Mouse (Mus musculus) neutrophil, adult 5-6 weeks (primary cell): ENCODE measurements at regions not wholly inside any gene's neighbourhood (a gene's known extent, or its start where the extent isn't known, plus 50 kb on each side); places are given as distances from the start of the nearest gene placed in this dataset.

Source experiments
- ATAC-seq: fragments of 151-379, 151-347 bp; 2 replicates; pipeline ENCODE4 v1.8.0; 2017; ENCODE audit warnings: mild to moderate bottlenecking, moderate TSS enrichment; ENCODE audit not compliant: insufficient number of reproducible peaks, poor library complexity, low FRiP score, severe bottlenecking; ENCODE audit errors: extremely low read depth

- no peak for ATAC-seq
These were observed 64.8 kb upstream of the Ogfrl1 start for GRCm38 (mm10) chr1:23462411-23462810.

- no peak for ATAC-seq
These were observed 66.5 kb upstream of the Ogfrl1 start for GRCm38 (mm10) chr1:23464081-23464480.

- no peak for ATAC-seq
These were observed 68.8 kb upstream of the Ogfrl1 start for GRCm38 (mm10) chr1:23466340-23466739.

DNA sequence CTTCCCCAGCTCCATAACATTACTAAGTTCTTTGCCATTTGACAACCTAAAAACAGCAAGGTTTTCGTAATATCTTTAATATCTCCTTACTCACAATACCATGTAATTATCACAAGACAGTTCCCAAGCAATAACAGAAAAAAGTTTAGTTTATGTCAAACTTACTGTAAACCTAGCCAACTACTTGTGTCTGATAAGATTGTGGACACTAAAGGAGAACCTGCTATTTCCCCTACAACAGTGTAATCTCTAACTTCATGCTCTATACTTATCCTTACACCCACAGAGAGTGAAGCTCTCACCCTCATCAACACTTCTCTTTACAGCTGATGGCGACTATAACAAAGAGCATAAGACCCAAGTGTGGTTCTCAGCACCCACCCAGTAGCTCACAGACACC, 69.8 kb upstream of the Ogfrl1 start:
- ATAC-seq: no peak

DNA sequence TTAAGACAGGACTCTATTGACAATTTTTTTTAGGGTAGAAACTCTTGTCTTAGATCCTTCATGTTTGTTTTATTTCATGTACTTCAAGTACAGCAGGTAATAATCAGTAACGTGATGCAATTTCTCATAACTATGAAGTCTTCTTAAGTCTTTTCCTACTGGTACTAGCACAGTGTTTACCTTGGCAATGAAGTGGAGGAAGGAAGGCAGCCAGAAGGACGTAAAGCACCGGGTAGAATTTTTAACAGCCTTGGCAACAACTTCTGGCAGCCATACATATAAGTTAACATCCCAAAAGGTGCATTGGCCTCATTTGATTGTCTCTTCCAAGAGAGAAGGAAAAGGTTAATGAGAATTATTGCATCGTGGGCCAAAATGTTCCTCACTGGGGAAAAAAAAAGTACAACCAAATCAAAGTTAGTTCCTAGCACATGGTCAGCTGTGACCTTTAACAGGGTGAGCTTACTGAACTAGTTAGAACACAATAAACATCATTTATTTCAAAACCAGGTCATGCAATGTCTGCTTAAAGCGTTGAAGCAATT, 83.3 kb upstream of the Ogfrl1 start:
- no peak for ATAC-seq

DNA sequence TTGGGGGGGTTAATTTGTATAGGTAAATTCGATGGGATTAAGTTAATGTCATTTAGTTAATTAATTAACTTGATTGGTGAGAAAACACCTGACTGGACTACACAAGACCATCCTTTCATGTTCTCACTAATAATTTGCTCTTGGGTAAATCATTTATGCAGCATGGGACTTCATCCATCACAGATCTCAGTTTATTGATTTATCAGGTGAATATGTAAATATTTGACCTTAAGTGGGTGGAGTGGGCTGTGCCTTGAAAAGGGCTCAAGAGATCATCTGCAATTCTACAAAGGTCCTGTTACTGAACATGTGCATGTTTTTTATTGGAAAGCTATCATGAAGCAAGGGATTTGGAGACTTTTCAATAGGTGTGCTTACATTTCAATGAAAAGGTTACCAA, 87.0 kb upstream of the Ogfrl1 start:
- ATAC-seq: no peak

DNA sequence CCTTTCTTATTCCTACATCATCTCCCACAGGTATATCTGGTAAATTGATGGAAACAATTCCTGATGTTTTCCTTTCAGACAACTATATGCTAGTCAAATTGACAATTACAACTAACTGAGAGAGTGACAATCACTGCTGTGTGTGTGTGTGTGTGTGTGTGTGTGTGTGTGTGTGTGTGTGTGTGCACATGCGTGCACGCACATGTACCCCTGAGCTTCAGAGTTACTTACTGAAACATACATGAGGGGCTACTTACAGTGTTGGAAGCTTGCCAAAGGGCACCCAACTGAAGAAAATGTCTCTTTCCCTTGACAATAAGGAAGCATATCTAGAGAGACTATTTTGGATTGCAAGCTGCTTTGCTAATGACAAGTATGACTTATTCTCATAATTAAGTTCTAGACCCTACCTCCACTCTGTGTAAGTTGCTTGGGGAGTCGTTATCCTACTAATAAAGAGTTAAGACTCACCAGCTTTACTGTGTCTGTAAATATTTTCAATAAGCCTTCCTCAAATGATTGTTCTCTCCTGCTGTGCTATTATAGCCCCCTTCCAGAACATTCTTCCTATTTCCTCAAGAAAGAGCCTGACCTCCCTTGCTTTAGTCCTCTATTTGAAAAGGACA, 87.7 kb upstream of the Ogfrl1 start:
- ATAC-seq: no peak

DNA sequence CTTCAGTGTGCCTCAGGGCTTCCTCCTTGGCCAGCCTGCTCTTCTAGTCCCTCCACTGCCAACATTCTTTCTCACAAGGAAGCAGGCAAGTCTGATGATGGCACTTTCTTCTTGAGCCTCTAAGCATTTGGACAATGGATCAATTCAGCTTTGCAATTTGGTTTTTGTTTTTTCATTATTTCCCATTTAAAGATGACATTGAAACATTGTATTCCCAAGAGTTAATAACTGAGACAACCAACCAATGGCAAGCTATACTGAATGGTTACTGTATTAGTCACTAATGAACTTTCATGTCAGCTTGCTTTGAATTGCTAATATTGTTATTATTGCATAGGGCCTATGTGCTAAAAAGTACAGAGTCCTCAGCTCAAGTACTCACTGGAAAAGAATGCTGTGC, 89.5 kb upstream of the Ogfrl1 start:
- no peak for ATAC-seq

- ATAC-seq: no peak
These were observed 93.1 kb upstream of the Ogfrl1 start for GRCm38 (mm10) chr1:23490640-23491039.

DNA sequence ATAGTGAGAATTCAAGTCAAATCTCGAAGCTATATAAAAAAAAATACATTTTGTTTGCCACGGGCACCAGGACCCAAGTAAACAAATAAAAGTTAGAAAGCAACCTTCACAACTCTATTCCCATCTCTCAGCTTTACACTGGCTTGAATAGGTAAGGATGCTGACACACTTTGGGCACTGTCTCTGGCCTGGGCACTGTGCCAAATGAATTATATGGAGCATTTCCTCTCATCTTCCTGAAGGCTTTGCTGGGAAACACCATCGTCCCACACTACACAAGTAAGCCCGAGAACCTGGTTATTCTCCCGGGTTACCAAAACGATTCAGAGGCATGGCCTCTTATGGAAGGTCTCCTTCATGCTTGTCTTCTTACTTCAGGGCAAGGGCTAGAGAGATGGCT, 93.5 kb upstream of the Ogfrl1 start:
- no peak for ATAC-seq

- no peak for ATAC-seq
These were observed 95.4 kb upstream of the Ogfrl1 start for GRCm38 (mm10) chr1:23492981-23493380.

- ATAC-seq: 0 out of 2 replicates have a peak, but pooled peaks have one; percentile 36
These were observed 97.8 kb upstream of the Ogfrl1 start for GRCm38 (mm10) chr1:23495412-23495811.

DNA sequence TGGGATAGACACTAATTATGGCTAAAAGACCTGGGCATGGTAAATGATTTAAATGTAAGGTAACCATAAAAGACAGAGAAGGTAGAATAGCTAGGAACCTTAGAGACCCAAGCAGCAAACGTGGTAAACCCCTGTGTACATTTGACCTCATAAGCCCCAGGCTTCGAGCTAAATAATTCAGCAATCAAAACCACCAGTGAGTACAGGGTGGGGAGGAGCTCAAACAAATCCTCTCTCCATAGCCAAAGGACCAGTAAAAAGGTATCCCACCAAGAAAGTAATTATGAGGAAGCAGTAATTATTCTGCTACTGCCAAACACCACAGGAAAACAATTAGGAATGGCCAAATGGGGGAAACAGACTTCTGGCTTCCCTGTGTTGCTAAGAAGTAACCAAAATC, 122.5 kb upstream of the Ogfrl1 start:
- no peak for ATAC-seq

GRCm38 (mm10) chr1:23532659-23533058, 135.1 kb upstream of the Ogfrl1 start:
- no peak for ATAC-seq

DNA sequence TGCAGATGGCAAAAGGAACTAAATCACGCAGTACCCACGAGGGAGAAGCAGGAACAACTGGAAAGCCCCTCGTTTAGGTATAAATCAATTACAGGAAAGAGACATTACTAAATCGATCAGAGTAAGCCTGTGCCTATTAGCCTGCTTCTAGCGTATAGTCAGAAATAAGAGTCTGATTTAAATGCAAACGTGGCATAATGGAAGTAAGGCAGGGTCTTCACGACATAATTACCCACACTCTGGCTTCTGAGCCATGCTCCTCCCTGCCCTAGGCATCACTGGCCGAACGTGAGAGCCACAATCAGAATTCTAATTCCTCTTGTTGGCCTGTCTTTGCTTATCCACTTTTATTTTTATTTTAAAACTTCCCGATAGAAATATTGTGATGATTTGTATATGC, 139.0 kb upstream of the Ogfrl1 start:
- ATAC-seq: no peak

- no peak for ATAC-seq
These were observed 140.8 kb upstream of the Ogfrl1 start for GRCm38 (mm10) chr1:23538419-23538818.

DNA sequence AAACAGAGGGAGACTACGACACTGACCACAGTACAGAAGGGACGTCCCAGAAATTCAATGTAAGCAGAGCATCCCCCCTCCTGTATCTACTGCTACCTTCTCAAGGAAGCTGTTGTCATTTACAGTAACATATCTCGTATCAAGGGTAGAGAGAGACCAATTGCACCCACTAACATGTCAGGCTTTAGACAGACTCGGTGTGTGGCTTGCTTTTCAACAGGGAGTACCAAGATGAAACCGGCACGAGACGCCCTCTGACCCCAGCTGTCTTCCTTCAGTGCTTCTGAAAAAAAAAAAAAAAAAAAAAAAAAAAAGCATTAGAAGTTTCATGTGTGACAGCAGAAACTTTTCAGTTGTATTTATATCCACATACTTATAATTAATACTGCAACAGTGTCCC, 143.0 kb upstream of the Ogfrl1 start:
- ATAC-seq: no peak

DNA sequence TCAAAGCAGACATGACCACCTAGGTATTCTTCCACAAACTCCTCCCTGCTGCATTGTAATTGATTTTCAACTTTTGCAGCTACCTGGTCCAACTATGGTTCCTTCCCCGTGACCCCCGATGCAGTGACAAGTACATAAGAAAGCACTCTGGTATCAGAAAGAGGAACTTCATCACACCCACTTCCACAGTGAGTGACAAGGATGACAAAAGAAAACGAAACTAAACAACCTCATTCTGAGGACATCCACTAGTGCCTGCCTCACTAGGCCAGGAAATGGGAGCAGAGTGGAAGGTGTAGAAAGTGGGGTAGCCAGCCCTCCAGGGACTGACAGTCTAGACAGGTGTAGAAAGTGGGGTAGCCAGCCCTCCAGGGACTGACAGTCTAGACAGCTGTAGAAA, 158.2 kb upstream of the Ogfrl1 start:
- ATAC-seq: no peak

GRCm38 (mm10) chr1:23568106-23568505, 170.5 kb upstream of the Ogfrl1 start:
- no peak for ATAC-seq

DNA sequence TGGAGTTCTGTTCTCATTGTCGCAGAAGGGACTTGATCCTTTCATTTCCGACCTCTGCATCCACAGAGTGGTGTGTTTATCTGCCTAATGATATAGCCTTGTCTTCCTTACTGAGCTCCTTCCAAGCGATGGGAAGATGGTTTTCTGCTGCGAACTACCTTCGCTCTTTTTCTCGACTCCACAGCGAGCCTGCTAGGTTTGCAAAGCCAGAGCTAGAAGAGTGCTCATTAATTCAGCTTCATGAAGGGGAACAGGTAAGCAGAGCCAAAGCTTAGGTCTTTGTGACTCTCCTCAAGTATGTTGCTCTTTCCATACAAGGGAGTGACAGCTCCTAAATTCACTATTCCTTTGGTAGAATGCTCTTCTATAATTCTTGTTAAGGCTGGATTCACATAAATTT, 176.9 kb upstream of the Ogfrl1 start:
- no peak for ATAC-seq

DNA sequence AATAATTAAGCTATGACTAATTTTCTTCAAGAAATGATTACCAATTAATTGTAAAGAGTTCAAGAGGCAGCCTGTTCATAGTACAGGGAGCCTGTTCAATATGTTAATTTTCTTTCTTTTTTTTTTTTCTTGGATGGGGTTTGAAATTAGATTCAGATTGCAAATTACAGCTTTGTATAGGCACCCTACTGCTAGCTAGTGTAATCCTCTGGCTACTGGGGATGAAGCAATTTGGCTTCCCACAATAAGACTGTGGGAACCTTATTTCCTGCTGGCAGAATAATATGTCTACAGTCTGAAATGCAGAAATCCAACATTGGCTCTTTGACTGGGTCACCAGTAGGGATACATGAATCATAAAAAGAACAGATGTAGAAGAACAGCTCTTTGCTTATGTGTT, 177.4 kb upstream of the Ogfrl1 start:
- ATAC-seq: no peak
